Mouse (Mus musculus) C2C12 (cell line): Measurements from ENCODE around the gene Zfp574.

Source experiments
- CEBPB ChIP-seq: IDR thresholded peaks from one replicate; pipeline ENCODE4 v1.6.1; 2011; ENCODE audit warnings: low read depth, mild to moderate bottlenecking, control low read depth, moderate library complexity
- CTCF ChIP-seq: IDR thresholded peaks from one replicate; pipeline ENCODE4 v1.5.1; 2011; ENCODE audit not compliant: control insufficient read depth, insufficient read depth, insufficient read length

GRCm38 (mm10) chr7:25026452-25026851, 45.9 kb upstream of the Zfp574 start:
- TF ChIP-seq CTCF: no peak
- no peak for TF ChIP-seq CEBPB
